Mouse (Mus musculus): ENCODE measurements at regions not wholly inside any gene's neighbourhood (a gene's known extent, or its start where the extent isn't known, plus 50 kb on each side); places are given as distances from the start of the nearest gene placed in this dataset.

DNA sequence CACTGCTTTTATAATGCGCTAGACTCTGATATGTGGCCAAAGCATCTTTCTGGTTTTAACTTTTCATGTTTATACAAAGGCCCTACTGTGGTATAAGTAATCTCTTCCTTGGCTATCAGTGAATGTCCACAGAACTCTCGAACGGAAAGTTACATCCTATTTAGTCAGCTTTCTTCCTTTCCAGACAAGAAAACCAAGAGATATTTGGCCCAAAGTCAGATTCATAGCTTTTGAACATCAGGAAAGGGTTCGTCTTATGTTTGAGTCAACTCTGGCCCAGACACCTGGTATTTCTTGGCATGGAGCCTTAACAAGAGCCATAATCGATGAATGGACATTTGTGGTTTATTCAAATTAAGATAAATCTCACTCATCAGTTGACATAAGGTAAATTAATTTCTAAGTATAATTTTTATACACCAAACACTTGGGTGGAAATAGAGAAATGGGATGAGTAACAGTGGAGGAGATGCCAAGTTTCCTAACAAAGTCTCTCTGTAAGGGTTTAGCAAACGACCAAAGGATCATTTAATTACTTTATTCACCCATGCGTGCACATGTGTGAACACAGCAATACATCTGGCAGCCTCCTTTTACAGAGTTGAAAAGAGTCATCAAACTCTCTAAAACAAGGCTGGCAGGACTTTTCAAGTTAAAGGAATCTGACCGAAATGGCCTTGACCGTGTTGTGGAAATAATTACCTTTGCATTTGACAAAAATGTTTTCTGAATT lies 287.2 kb upstream of the Rbms1 start:
- TF ChIP-seq EP300 (IDR thresholded peaks at IDR 0.05; ENCODE audit: insufficient read depth, low read depth, low read length) (no peak), CTCF (IDR thresholded peaks at IDR 0.05) (no peak)

Data from heart, adult 2 months (tissue).